Mouse (Mus musculus) heart, embryonic 14.5 days (tissue): ENCODE results near the gene Gm14743. TPM values are rescaled to one million over a fixed set of nuclear protein-coding genes. Genes with fewer than 3 reads are reported as not detected.
"Not testable (repeated sequence)": the region's sequence is repeated elsewhere in the genome, so short reads cannot be mapped to it uniquely, and the experiment has no call there.

Experiments
- ATAC-seq: fragments of 200-750 bp; cut with Nextera tagmentation; 2 replicates; pipeline ENCODE4 v1.8.0; 2017; ENCODE audit warnings: low read depth, moderate TSS enrichment; ENCODE audit not compliant: insufficient number of reproducible peaks, insufficient read depth, low FRiP score
- H3K27ac ChIP-seq, 2 experiments: fragments of 200-500 bp in 1 of 2; fragments of 300-500 bp in 1 of 2; sonication (generic) in 1 of 2; replicated peaks in 1 of 2; 2 replicates each; pipeline ENCODE4 v1.5.1; 2012 to 2014; ENCODE audit warnings: low read depth in 2 of 2, low read length in 2 of 2, control low read depth in 1 of 2, mild to moderate bottlenecking in 1 of 2, mixed read lengths in 1 of 2; ENCODE audit not compliant: control insufficient read depth in 1 of 2, insufficient read depth in 1 of 2
- H3K27me3 ChIP-seq: fragments of 300-500 bp; sonication (generic); 2 replicates; pipeline ENCODE4 v1.6.1; 2014; ENCODE audit warnings: mild to moderate bottlenecking, low read length, control low read depth; ENCODE audit not compliant: control insufficient read depth, insufficient read depth
- H3K36me3 ChIP-seq: fragments of 300-500 bp; sonication (generic); 2 replicates; pipeline ENCODE4 v1.6.1; 2014; ENCODE audit warnings: mild to moderate bottlenecking, control low read depth, low read length, mixed read lengths; ENCODE audit not compliant: control insufficient read depth, insufficient read depth
- H3K4me1 ChIP-seq, 2 experiments: fragments of 200-500 bp in 1 of 2; fragments of 300-500 bp in 1 of 2; sonication (generic) in 1 of 2; 2 replicates each; pipeline ENCODE4 v1.6.1; 2012 to 2014; ENCODE audit warnings: low read length in 2 of 2, control low read depth in 1 of 2, mixed read lengths in 1 of 2; ENCODE audit not compliant: control insufficient read depth in 2 of 2, insufficient read depth in 2 of 2
- H3K4me2 ChIP-seq: fragments of 300-500 bp; sonication (generic); 2 replicates; pipeline ENCODE4 v1.6.1; 2014; ENCODE audit warnings: mild to moderate bottlenecking, low read length
- H3K4me3 ChIP-seq, 2 experiments: fragments of 200-500 bp in 1 of 2; fragments of 300-500 bp in 1 of 2; sonication (generic) in 1 of 2; 2 replicates each; pipeline ENCODE4 v1.5.1; 2012 to 2014; ENCODE audit warnings: low read length in 2 of 2, mild to moderate bottlenecking in 2 of 2, control low read depth in 1 of 2, low read depth in 1 of 2, moderate library complexity in 1 of 2; ENCODE audit not compliant: control insufficient read depth in 1 of 2, insufficient read depth in 1 of 2
- H3K9ac ChIP-seq: fragments of 300-500 bp; sonication (generic); 2 replicates; pipeline ENCODE4 v1.6.1; 2014; ENCODE audit warnings: mild to moderate bottlenecking, low read length
- H3K9me3 ChIP-seq: fragments of 300-500 bp; sonication (generic); 2 replicates; pipeline ENCODE4 v1.6.1; 2016; ENCODE audit warnings: low read length, control low read depth; ENCODE audit not compliant: control insufficient read depth
- WGBS: fragments of 180-500 bp; shearing (Covaris S2); extraction: QIAGEN DNeasy Blood & Tissue Kit; methylation state at CpG from one replicate; pipeline ENCODE4 v1.1.7; 2014; 5-methylcytosine and 5-hydroxymethylcytosine counted together
- polyA plus RNA-seq: library from polyadenylated mRNA; unstranded; fragments of >200 nt; fragmentation: Nextera tagmentation; extraction: Ambion mirVana; gene quantifications from 2 replicates; pipeline ENCODE4 v1.2.1, GENCODE M21; 2014

Gene Gm14743
- not detected in 2 replicates for polyA plus RNA-seq

GRCm38 (mm10) chrX:78245821-78246220, at the start of gene Gm14743:
TSS of gene Gm14743 (minus strand) at chrX:78245921.
- not testable (repeated sequence) for H3K9ac ChIP-seq, H3K27me3 ChIP-seq, ATAC-seq, H3K36me3 ChIP-seq, H3K4me2 ChIP-seq, H3K9me3 ChIP-seq, H3K4me3 ChIP-seq, H3K27ac ChIP-seq, H3K4me1 ChIP-seq
- no CpG with 5 or more reads among the region's 3 CpGs for WGBS

GRCm38 (mm10) chrX:78202829-78203228, 42.9 kb downstream of the Gm14743 start:
- ATAC-seq: no peak
- Histone ChIP-seq H3K27ac (no peak overlapping the region), H3K4me1 (no peaks in the 10 kb centered on the region), H3K27me3 (no peaks in the 10 kb centered on the region), H3K9me3 (no peaks in the 10 kb centered on the region), H3K4me3 (no peak overlapping the region), H3K9ac (no peak overlapping the region), H3K4me2 (no peak overlapping the region), H3K36me3 (no peaks in the 10 kb centered on the region)
- 86% methylated on average over 5 of the region's 5 CpGs for WGBS

GRCm38 (mm10) chrX:78202220-78202619, 43.5 kb downstream of the Gm14743 start:
- not testable (repeated sequence) for H3K27ac ChIP-seq, H3K27me3 ChIP-seq, H3K4me3 ChIP-seq, H3K36me3 ChIP-seq, H3K9ac ChIP-seq, ATAC-seq, H3K9me3 ChIP-seq, H3K4me1 ChIP-seq, H3K4me2 ChIP-seq
- WGBS: 39% methylated on average over 1 of the region's 1 CpGs

Other genes with a start within 250 kb of the Gm14743 start
- gene Obp1a, start 154.5 kb downstream of the Gm14743 start, polyA plus RNA-seq: not detected in 2 replicates
- gene Gm5938, start 120.5 kb downstream of the Gm14743 start, polyA plus RNA-seq: not detected in 2 replicates
- not detected in 2 replicates for gene Obp1b, start 59.1 kb downstream of the Gm14743 start, polyA plus RNA-seq
- not detected in 2 replicates for gene 4930480E11Rik, start 123.7 kb upstream of the Gm14743 start, polyA plus RNA-seq